Mouse (Mus musculus): Measurements from ENCODE around the gene Abca14. TPM values are rescaled to one million over a fixed set of nuclear protein-coding genes. Genes with fewer than 3 reads are reported as not detected.

The Abca14 gene
- polyA plus RNA-seq, 1 experiment from 2014 or later = 0.35 TPM

GRCm38 (mm10) chr7:120327220-120328073, 123.7 kb downstream of the Abca14 start:
- 12% methylated on average over 22 of the region's 22 CpGs for WGBS
- Histone ChIP-seq H3K4me1 (ENCODE audit: insufficient read depth, low read depth, low read length) (no peaks in the 10 kb centered on the region), H3K27ac (ENCODE audit: low read length) (no peak overlapping the region), H3K4me3 (ENCODE audit: low read depth, low read length) (no peak overlapping the region), H3K4me2 (replicated peaks; ENCODE audit: low read depth, low read length) (peak overlapping the region; percentile 52), H3K9me3 (ENCODE audit: low read length) (no peaks in the 10 kb centered on the region), H3K36me3 (ENCODE audit: insufficient read depth, low read length) (no peaks in the 10 kb centered on the region), H3K9ac (replicated peaks; ENCODE audit: low read depth) (no peak overlapping the region), H3K27me3 (replicated peaks; ENCODE audit: insufficient read depth, low read length) (no peaks in the 10 kb centered on the region)
- peak; percentile 42; the same call in 1 of the 2 replicates for ATAC-seq
- TF ChIP-seq CTCF (IDR thresholded peaks at IDR 0.05) (peak; percentile 66), EP300 (IDR thresholded peaks at IDR 0.05) (no peak)
- DNase-seq (ENCODE audit: low spot score) = peak; percentile 54

- H3K4me3 ChIP-seq (ENCODE audit: low read depth, low read length) = no peak within 1 kb of the TSS
- no peak within 1 kb of the TSS for H3K27ac ChIP-seq (ENCODE audit: low read length)
- no peaks in the 10 kb centered on the region for H3K36me3 ChIP-seq (ENCODE audit: insufficient read depth, low read length)
- ATAC-seq = no peak
- H3K27me3 ChIP-seq (replicated peaks; ENCODE audit: insufficient read depth, low read length) = no peaks in the 10 kb centered on the region
- H3K4me2 ChIP-seq (replicated peaks; ENCODE audit: low read depth, low read length) = peak within 1 kb of the TSS; percentile 52
- no peak within 1 kb of the TSS for H3K9ac ChIP-seq (replicated peaks; ENCODE audit: low read depth)
- no peaks in the 10 kb centered on the region for H3K4me1 ChIP-seq (ENCODE audit: insufficient read depth, low read depth, low read length)
- no peaks in the 10 kb centered on the region for H3K9me3 ChIP-seq (ENCODE audit: low read length)
- WGBS = 71% methylated on average over 22 of the region's 22 CpGs
- TF ChIP-seq EP300 (IDR thresholded peaks at IDR 0.05) (no peak), CTCF (IDR thresholded peaks at IDR 0.05) (no peak)
- DNase-seq (ENCODE audit: low spot score) = peak; percentile 11
Measured at GRCm38 (mm10) chr7:120328087-120328793, 124.5 kb downstream of the Abca14 start, which contains the start of gene Abca15. Gene Abca15, plus strand, starts transcription at chr7:120328670.

- Histone ChIP-seq H3K4me1 (ENCODE audit: insufficient read depth, low read depth, low read length) (no peaks in the 10 kb centered on the region), H3K27ac (ENCODE audit: low read length) (no peak overlapping the region), H3K4me3 (ENCODE audit: low read depth, low read length) (no peak overlapping the region), H3K36me3 (ENCODE audit: insufficient read depth, low read length) (no peaks in the 10 kb centered on the region), H3K4me2 (replicated peaks; ENCODE audit: low read depth, low read length) (no peak overlapping the region), H3K27me3 (replicated peaks; ENCODE audit: insufficient read depth, low read length) (no peaks in the 10 kb centered on the region), H3K9me3 (ENCODE audit: low read length) (no peaks in the 10 kb centered on the region), H3K9ac (replicated peaks; ENCODE audit: low read depth) (no peak overlapping the region)
- ATAC-seq (no peak), DNase-seq (ENCODE audit: low spot score) (no peak)
- TF ChIP-seq EP300 (IDR thresholded peaks at IDR 0.05) (no peak), CTCF (IDR thresholded peaks at IDR 0.05) (peak; percentile 10; the same call in 1 of the 2 replicates)
- WGBS = 39% methylated on average over 13 of the region's 13 CpGs
Measured at GRCm38 (mm10) chr7:120361159-120361558, 157.4 kb downstream of the Abca14 start.

Other genes starting within 250 kb of the Abca14 start
- 2.9 and 3.2 TPM in 2 replicates for gene Dnah3, start 108.7 kb upstream of the Abca14 start, polyA plus RNA-seq (2015; fragmentation: Nextera tagmentation; extraction: Ambion mirVana)
- 75.5 and 79.4 TPM in 2 replicates for gene Tmem159, start 101.6 kb upstream of the Abca14 start, polyA plus RNA-seq (2015; fragmentation: Nextera tagmentation; extraction: Ambion mirVana)
- gene Zp2, start 58.7 kb upstream of the Abca14 start, polyA plus RNA-seq (2015; fragmentation: Nextera tagmentation; extraction: Ambion mirVana) = not detected in 2 replicates
- gene Anks4b, start 30.1 kb upstream of the Abca14 start, polyA plus RNA-seq (2015; fragmentation: Nextera tagmentation; extraction: Ambion mirVana) = not detected in 2 replicates
- 2.1 and 2.4 TPM in 2 replicates for gene Crym, start 1.9 kb upstream of the Abca14 start, polyA plus RNA-seq (2015; fragmentation: Nextera tagmentation; extraction: Ambion mirVana)
- gene Abca15, start 124.7 kb downstream of the Abca14 start, polyA plus RNA-seq (2015; fragmentation: Nextera tagmentation; extraction: Ambion mirVana) = not detected in 2 replicates
- not detected in 2 replicates for gene Abca16, start 205.7 kb downstream of the Abca14 start, polyA plus RNA-seq (2015; fragmentation: Nextera tagmentation; extraction: Ambion mirVana)

Measured in lung, postnatal 0 days (tissue).